Mouse (Mus musculus) cortical plate, adult 2 months (tissue): ENCODE measurements at regions not wholly inside any gene's neighbourhood (a gene's known extent, or its start where the extent isn't known, plus 50 kb on each side); places are given as distances from the start of the nearest gene placed in this dataset.

Experiments
- CTCF ChIP-seq: fragments of 200-500 bp; IDR thresholded peaks from 2 replicates; pipeline ENCODE4 v1.5.1; 2011; ENCODE audit warnings: mild to moderate bottlenecking, control low read depth, low read length; ENCODE audit not compliant: insufficient read depth; ENCODE audit errors: extremely low read depth
- POLR2A ChIP-seq: fragments of 200-500 bp; IDR thresholded peaks from 2 replicates; pipeline ENCODE4 v1.6.1; 2011; ENCODE audit warnings: mild to moderate bottlenecking, low read length, control low read depth; ENCODE audit not compliant: insufficient read depth; ENCODE audit errors: extremely low read depth

- no peak for TF ChIP-seq CTCF
- TF ChIP-seq POLR2A = no peak
Observed at GRCm38 (mm10) chr8:39504261-39504660, 1170.6 kb upstream of the Adam24 start.
